Mouse (Mus musculus) skeletal muscle tissue, adult 2 months (tissue): ENCODE measurements at regions not wholly inside any gene's neighbourhood (a gene's known extent, or its start where the extent isn't known, plus 50 kb on each side); places are given as distances from the start of the nearest gene placed in this dataset.

ENCODE experiments used
- DNase-seq: peaks from one replicate; pipeline ENCODE4 v3.0.0-alpha.2; 2012; ENCODE audit warnings: low read depth, low spot score

DNA sequence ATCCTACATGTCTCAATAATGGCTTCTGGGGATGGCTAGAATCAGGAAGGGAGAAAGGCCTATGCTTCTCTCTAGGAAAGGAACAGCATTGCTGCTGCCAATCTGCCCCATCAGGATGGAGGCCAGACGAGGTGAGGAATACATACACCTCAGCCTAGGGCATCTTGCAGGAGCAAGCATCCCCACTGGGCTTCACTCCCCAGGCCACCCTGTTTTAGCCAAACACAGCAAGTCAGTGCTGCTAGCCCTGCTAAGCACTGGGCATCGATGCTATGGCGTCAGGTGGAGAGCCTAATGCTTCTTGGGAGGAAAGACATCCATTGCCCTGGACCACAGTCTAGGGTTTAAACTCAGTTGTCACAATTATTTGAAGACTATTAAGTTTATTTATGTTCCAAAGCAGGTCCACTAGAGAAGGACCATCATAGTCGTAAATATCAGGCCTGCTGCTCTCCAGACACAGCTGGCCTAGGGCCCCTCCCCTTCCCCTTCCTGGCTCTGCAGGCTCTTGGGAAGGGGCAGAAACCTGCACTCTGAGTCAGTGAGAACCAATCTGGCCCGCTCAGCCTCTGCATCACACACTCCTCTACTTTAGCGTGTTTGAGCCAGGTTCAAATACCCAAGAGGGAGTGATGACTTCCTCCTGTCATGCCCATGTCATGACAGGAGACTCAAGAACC is 79.5 kb upstream of the Pkdcc start:
- no peak for DNase-seq

- no peak for DNase-seq
These were observed 78.8 kb upstream of the Pkdcc start for GRCm38 (mm10) chr17:83136267-83136666.

- DNase-seq = no peak
These were observed 77.4 kb upstream of the Pkdcc start for GRCm38 (mm10) chr17:83137720-83138119.

DNA sequence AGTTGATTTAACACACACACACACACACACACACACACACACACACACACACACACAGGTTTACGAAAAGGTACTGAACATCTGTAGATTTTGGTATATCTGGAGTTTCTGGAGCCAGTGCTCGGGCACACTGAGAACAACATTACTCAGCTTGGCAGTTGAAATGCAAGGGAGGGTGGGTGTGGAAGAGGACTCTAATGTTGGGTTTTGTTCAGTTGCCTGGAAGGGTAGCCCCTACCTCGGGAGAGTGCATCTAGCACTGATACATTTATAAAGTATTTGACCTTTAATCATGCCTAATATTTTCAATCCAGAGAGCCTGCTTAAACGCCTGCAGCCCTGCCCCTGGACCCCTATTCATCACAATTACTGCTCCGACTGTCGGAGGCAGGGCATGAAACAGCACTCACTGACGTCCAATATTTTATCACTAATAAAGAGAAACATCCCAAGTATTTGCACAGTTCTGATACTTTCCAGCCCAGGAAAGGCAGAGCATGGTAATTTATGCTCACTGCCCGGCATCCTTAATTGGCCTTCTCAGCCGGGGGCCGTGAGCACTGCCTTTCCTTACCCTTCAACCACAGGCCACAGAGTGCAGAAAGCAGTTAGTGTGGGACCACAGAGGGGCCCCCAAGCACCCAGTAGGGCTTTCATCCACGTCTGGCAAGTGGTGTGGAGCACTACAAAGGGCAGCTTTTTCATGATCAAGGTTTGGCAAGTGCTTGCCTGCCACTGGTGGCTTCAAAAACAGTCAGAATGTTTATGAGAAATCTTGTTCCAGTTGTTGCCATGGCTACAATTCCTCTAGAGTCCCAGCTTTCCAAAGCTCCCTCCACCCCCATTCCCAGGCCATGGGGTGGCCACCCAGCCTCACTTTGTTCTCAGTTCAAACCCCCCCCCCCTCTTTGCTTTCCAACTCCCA is 76.3 kb upstream of the Pkdcc start:
- no peak for DNase-seq

- DNase-seq = peak; percentile 54
These were observed 66.6 kb upstream of the Pkdcc start for GRCm38 (mm10) chr17:83148371-83148929.

DNA sequence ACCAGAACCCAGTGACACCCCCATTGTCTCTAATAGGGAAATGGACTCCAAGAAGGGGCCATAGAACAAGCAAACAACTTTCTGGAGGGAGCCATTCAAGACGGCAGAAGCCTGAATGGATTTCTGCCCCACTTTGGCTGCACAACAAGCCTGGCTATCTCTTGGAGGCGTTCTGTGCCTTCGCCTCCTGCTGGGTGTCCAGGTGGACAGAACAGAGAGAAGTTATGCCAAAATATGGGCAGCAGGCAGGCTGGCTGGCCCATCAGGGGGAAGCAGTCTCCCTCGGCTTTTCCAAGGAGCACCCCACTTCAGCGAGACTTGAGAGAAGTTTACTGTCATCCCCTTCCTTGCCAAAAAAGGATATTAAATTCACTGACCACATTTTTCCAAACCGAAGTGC is 65.8 kb upstream of the Pkdcc start:
- no peak for DNase-seq

DNA sequence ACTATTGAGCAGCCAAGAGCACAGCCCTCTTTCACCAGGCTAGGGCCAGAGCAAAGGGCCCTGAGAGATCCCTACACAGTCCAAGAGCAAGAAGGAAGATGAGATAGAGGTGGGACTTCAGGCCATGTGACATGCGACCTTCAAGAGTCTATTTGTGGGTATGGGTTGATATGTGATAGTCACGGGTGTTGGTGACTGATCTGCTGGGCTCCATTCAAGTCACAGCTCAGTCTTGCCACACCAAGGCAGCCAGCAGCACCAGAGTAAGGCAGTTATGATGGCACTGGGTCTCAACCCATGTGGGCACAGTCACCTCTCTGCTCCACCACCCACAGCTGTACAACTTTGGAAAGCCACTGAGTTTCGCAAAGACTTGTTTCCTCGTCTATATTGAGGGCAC is 60.0 kb upstream of the Pkdcc start:
- DNase-seq = peak; percentile 93

DNA sequence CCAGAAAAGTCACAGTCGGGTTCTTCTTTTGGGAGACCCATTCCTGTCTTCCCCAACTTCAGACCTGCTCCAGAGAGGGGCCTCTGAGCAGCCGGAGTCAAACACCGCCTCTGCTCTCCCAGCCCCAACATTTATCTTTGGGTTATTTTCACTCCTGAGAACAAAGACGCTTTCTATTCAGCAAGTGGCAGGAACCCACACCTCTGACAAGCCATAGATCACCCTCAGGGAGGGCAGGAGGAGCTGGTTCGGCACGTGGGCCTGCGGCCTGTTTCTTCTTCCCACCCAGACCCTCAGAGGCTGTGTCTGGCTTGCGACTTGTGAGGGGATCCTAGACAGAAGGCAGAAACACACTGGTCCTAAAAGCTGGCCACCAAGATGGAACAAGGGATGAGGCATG is 58.4 kb upstream of the Pkdcc start:
- DNase-seq = no peak

- no peak for DNase-seq
These were observed 57.0 kb upstream of the Pkdcc start for GRCm38 (mm10) chr17:83158053-83158452.

DNA sequence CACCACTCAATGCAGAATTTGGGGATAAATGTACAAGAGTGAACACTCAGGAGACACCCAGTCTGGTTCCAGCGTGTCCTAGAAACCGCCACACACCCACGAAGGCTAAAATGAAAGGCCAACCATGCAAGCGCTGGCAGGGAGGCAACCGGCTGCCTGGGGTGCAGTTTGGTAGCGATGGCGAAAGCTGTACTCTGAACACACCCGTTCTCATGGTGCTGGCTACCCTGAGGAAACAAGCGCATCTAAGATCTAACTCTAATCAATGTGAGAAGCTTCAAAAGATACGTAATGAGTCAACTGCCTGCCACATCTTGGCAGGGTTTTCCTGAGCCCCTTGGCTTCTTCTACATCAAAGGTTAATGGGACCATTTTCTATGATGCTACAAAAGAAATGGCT is 56.4 kb upstream of the Pkdcc start:
- no peak for DNase-seq

GRCm38 (mm10) chr17:83159634-83160033 is 55.5 kb upstream of the Pkdcc start:
- no peak for DNase-seq

DNA sequence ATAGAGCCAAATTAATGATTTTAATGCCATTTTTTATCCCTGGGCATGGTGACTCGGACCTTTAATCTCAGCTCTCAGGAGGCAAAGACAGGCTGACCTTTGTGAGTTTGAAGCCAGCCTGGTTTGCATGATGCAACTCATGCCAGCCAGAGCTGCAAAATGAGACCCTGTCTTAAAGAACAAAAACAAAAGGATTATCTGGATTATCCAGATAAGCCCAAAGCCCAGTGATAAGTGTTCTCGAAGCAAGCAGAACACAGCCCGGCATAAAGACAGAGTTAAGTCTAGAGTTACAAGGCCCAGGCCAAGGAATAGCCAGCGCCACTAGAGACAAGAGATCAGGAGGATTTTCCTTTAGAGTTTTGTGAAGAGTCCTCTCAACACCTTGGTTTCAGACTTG is 54.8 kb upstream of the Pkdcc start:
- no peak for DNase-seq

- DNase-seq = no peak
These were observed 53.4 kb upstream of the Pkdcc start for GRCm38 (mm10) chr17:83161731-83162130.

DNA sequence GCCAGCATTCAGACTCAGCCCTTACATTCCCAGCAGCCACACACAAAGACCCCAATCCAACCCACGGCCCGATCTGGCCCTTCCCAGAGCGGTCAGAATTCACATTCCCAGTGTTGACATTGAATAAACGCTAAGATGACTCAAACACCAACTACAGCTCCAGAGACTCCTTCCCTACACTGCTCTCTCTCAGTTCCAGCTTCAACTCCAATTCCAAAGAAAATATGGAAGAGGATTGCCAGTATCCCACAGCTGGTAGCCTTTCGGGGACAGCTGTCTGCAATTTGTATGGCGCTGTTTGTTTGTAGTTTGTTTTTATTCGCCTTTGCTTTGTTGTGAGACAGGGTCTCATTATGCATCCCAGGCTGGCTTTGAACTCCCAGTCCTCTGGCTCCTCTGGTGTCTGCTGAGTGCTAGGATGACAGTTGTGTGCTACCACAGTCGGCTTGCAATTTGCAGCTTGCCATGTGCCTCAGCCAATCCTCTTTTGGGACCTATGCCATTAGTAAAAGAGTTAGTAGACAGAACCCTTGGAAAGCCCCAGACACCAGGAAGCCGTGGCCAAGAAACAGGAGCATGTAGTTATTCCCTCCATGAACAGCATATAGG is 51.0 kb upstream of the Pkdcc start:
- no peak for DNase-seq

DNA sequence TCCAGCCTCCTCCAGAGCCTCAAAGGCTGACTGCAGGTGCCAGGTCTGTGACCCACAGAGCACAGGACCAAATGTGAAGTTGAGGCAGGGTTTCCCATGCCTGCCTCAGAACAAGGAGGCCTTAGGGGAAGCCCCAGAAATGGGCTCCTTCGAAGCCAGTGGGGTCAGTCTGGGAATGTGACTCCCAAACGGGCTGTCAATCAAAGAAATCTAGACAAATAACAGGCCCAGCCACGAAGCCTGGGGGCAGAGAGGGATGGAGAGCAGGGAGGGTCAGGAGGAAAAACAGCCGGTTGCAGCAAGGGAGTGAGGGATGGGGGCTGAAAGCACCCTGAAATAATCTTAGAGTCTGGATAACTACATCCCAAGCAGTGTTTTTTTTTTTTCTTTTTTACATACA is 50.4 kb upstream of the Pkdcc start:
- no peak for DNase-seq

DNA sequence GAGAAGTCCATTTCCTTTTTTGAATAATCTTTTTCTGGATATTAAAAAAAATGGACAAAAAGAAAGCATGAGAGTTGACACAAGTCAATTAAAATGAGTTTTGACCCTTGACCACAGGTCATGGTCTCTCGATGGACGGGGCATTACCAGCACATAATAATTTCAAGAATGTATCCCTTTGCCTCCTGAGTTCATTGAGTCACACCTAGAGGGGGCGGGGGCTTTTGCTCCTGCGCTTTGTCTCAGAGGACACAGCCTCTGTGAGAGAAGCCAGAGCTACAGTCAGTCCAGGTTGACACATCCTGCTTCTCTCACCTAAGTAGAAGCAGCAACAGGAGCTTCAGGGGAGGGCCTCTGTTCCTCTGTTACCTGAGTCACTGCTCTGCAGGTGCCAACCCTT is 50.0 kb upstream of the Pkdcc start:
- no peak for DNase-seq
